Mouse (Mus musculus): Measurements from ENCODE around the gene Arv1. TPM values are rescaled to one million over a fixed set of nuclear protein-coding genes. Genes with fewer than 3 reads are reported as not detected.

Gene Arv1
- polyA plus RNA-seq (2015; fragmentation: Nextera tagmentation; extraction: Ambion mirVana), result 31.1 and 33.1 TPM in 2 replicates

GRCm38 (mm10) chr8:124721862-124722515 lies at the start of gene Arv1, which contains the start of gene Ttc13:
Gene Arv1, plus strand, starts transcription at chr8:124722139.
Gene Ttc13, minus strand, starts transcription at chr8:124721983.

GRCm38 (mm10) chr8:124751709-124752173 lies 29.8 kb downstream of the Arv1 start, which contains the start of gene Fam89a:
Gene Fam89a, minus strand, starts transcription at chr8:124751832.

Other genes with a start within 250 kb of the Arv1 start
- 21.6 and 24.6 TPM in 2 replicates for gene Cog2, start 201.4 kb upstream of the Arv1 start, polyA plus RNA-seq (2015; fragmentation: Nextera tagmentation; extraction: Ambion mirVana)
- gene Agt, start 152.4 kb upstream of the Arv1 start, polyA plus RNA-seq (2015; fragmentation: Nextera tagmentation; extraction: Ambion mirVana), result 96.9 and 135 TPM in 2 replicates
- gene Capn9, start 146.0 kb upstream of the Arv1 start, polyA plus RNA-seq (2015; fragmentation: Nextera tagmentation; extraction: Ambion mirVana), result 0.31 and 0.32 TPM in 2 replicates
- gene 2310022B05Rik, start 58.8 kb upstream of the Arv1 start, polyA plus RNA-seq (2015; fragmentation: Nextera tagmentation; extraction: Ambion mirVana), result 21.4 and 23.3 TPM in 2 replicates
- 51.6 and 53.4 TPM in 2 replicates for gene Ttc13, start 156 bp upstream of the Arv1 start, polyA plus RNA-seq (2015; fragmentation: Nextera tagmentation; extraction: Ambion mirVana)
- 1.1 and 2.5 TPM in 2 replicates for gene Fam89a, start 29.7 kb downstream of the Arv1 start, polyA plus RNA-seq (2015; fragmentation: Nextera tagmentation; extraction: Ambion mirVana)
- gene Trim67, start 71.0 kb downstream of the Arv1 start, polyA plus RNA-seq (2015; fragmentation: Nextera tagmentation; extraction: Ambion mirVana), result 22.3 and 26.6 TPM in 2 replicates
- 50.7 and 59.1 TPM in 2 replicates for gene Gnpat, start 140.9 kb downstream of the Arv1 start, polyA plus RNA-seq (2015; fragmentation: Nextera tagmentation; extraction: Ambion mirVana)
- gene 2810004N23Rik, start 141.0 kb downstream of the Arv1 start, polyA plus RNA-seq (2015; fragmentation: Nextera tagmentation; extraction: Ambion mirVana), result 15.2 and 17.1 TPM in 2 replicates
- gene Exoc8, start 175.6 kb downstream of the Arv1 start, polyA plus RNA-seq (2015; fragmentation: Nextera tagmentation; extraction: Ambion mirVana), result 10.5 and 10.9 TPM in 2 replicates
- gene Sprtn, start 175.7 kb downstream of the Arv1 start, polyA plus RNA-seq (2015; fragmentation: Nextera tagmentation; extraction: Ambion mirVana), result 4.9 and 5.3 TPM in 2 replicates
- gene Egln1, start 227.2 kb downstream of the Arv1 start, polyA plus RNA-seq (2015; fragmentation: Nextera tagmentation; extraction: Ambion mirVana), result 16.3 and 16.6 TPM in 2 replicates

Data from neural tube, postnatal 0 days (tissue).